Mouse (Mus musculus): ENCODE measurements around the gene Kctd17.

DNA sequence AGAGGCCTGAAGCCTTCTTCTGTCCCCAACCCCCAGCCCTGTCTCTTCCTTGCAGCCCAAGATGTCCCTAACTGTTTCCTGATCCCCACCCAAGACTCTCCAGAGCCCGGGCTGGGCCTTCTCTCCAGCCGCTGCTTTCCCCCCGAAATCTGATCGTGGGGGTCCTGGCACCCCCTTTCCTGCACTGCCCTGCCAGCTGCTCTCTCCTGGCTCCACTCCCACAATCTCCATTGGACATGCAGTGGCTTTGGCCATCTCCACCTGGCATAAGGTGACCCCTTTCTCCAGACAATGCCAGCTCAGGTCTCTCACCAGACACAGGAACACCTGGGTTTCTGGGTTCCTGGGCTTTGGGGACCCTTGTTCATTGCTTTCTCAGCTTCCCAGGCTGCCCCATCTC lies 49.7 kb downstream of the Kctd17 start:
- TF ChIP-seq TAL1 (conservative IDR thresholded peaks at IDR 0.05; ENCODE audit: low read depth, low read length) (no peak), CTCF (IDR thresholded peaks at IDR 0.05; ENCODE audit: low read depth, low read length) (no peak)

All from G1E (cell line).